Mouse (Mus musculus) thymus, adult 2 months (tissue): ENCODE results near the gene Stag1.

ENCODE experiments used
- CTCF ChIP-seq: fragments of 200-500 bp; IDR thresholded peaks from 2 replicates; pipeline ENCODE4 v1.5.1; 2012; ENCODE audit warnings: mild to moderate bottlenecking, control low read depth, low read length, moderate library complexity, borderline replicate concordance; ENCODE audit not compliant: control insufficient read depth, poor library complexity, insufficient read depth; ENCODE audit errors: extremely low read depth
- POLR2A ChIP-seq: fragments of 200-500 bp; IDR thresholded peaks from 2 replicates; pipeline ENCODE4 v1.6.1; 2012; ENCODE audit warnings: mild to moderate bottlenecking, low read length, control low read depth, moderate library complexity; ENCODE audit not compliant: control insufficient read depth, poor library complexity, insufficient read depth; ENCODE audit errors: extremely low read depth

- TF ChIP-seq POLR2A, result no peak
- TF ChIP-seq CTCF, result no peak
These were observed 393.0 kb downstream of the Stag1 start for GRCm38 (mm10) chr9:100990609-100991008.
